Mouse (Mus musculus) heart, embryonic 16.5 days (tissue): Measurements from ENCODE around the gene Serpinf2. TPM values are rescaled to one million over a fixed set of nuclear protein-coding genes. Genes with fewer than 3 reads are reported as not detected.

Source experiments
- ATAC-seq: fragments of 200-750 bp; cut with Nextera tagmentation; replicated peaks from 2 replicates; pipeline ENCODE4 v1.8.0; 2017; ENCODE audit warnings: moderate number of reproducible peaks; ENCODE audit not compliant: insufficient read depth, low FRiP score; ENCODE audit errors: extremely low read depth
- H3K27ac ChIP-seq: fragments of 300-500 bp; sonication (generic); 2 replicates; pipeline ENCODE4 v1.5.1; 2014; ENCODE audit warnings: mild to moderate bottlenecking, low read length, control low read depth, moderate library complexity
- H3K27me3 ChIP-seq: fragments of 300-500 bp; sonication (generic); 2 replicates; pipeline ENCODE4 v1.6.1; 2014; ENCODE audit warnings: low read length, mixed read lengths; ENCODE audit not compliant: control insufficient read depth, insufficient read depth
- H3K36me3 ChIP-seq: fragments of 300-500 bp; sonication (generic); 2 replicates; pipeline ENCODE4 v1.6.1; 2014; ENCODE audit not compliant: control insufficient read depth, insufficient read depth
- H3K4me1 ChIP-seq: fragments of 300-500 bp; sonication (generic); 2 replicates; pipeline ENCODE4 v1.6.1; 2014; ENCODE audit warnings: low read length, mixed read lengths; ENCODE audit not compliant: control insufficient read depth, insufficient read depth
- H3K4me2 ChIP-seq: fragments of 300-500 bp; sonication (generic); 2 replicates; pipeline ENCODE4 v1.6.1; 2014; ENCODE audit warnings: low read depth, mild to moderate bottlenecking, control low read depth, low read length
- H3K4me3 ChIP-seq: fragments of 300-500 bp; sonication (generic); 2 replicates; pipeline ENCODE4 v1.5.1; 2014; ENCODE audit warnings: mild to moderate bottlenecking, control low read depth, low read length
- H3K9ac ChIP-seq: fragments of 300-500 bp; sonication (generic); 2 replicates; pipeline ENCODE4 v1.6.1; 2014; ENCODE audit warnings: low read length, control low read depth
- H3K9me3 ChIP-seq: fragments of 300-500 bp; sonication (generic); replicated peaks from 2 replicates; pipeline ENCODE4 v1.6.1; 2016; ENCODE audit warnings: low read length; ENCODE audit not compliant: control insufficient read depth
- WGBS: fragments of 180-500 bp; shearing (Covaris S2); extraction: QIAGEN DNeasy Blood & Tissue Kit; methylation state at CpG from one replicate; pipeline ENCODE4 v1.1.7; 2014; 5-methylcytosine and 5-hydroxymethylcytosine counted together
- polyA plus RNA-seq: library from polyadenylated mRNA; unstranded; fragments of >200 nt; fragmentation: Nextera tagmentation; extraction: Ambion mirVana; gene quantifications from 2 replicates; pipeline ENCODE4 v1.2.1, GENCODE M21; 2015

Gene Serpinf2
- polyA plus RNA-seq, 1 experiment from 2014 or later, result 0.75 TPM

- H3K9ac ChIP-seq, result peak overlapping the region; percentile 84
- ATAC-seq, result 0 out of 2 replicates have a peak, but pooled peaks have one; percentile 0
- H3K4me2 ChIP-seq, result peak overlapping the region; percentile 99
- no peaks in the 10 kb centered on the region for H3K27me3 ChIP-seq
- H3K27ac ChIP-seq, result peak overlapping the region; percentile 41
- H3K4me1 ChIP-seq, result peaks cover 28% of the 10 kb centered on the region
- H3K4me3 ChIP-seq, result peak overlapping the region; percentile 83
- WGBS, result 71% methylated on average over 10 of the region's 10 CpGs
- H3K9me3 ChIP-seq, result no peaks in the 10 kb centered on the region
- peaks cover 3% of the 10 kb centered on the region; the same call in 1 of the 2 replicates for H3K36me3 ChIP-seq
Measured at GRCm38 (mm10) chr11:75455041-75455736, 15.8 kb upstream of the Serpinf2 start.

DNA sequence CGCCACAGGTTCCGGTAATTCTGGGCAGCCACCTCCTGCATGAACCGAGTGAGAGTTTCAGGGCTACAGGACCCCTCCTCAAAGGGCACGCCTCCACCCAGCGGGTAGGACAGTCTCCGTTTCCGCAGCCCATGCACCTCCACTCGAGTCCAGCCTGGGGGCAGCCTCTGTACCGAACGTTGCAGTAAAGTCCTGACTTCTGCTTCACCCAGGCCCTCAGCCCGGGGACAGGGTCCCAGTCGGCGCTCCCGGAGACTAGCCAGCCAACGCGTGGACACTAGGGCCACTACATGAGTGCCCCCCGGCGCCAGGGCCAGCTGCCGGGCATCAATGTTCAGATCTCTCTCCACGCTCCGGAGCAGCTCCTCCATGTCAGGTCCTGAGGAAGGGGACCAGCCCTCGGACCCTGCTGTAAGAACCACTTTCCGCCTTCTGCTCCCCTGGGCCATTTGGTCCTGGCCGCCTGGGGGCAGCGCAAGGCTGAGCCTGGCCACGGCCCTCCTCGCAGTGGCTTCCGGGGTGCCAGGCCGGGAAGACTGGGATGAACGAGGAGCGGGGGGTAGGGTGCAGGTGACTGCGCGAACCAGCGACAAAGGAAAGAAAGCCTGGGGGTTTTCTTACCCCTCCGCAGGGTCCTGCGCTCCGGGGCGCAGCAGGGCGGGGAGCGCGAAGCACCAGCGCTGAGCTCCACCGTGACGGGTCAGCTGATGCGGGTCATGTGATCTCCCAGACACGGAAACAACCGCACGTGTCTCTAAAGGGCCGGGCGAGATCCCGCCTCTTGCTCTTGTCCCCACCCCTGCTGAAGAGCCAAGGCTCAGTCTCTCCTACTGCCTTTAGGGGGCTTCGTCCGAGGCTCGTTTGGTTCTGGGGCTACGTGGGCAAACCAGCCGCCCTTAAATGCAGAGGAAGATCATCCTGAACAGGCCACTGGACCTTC is 14.9 kb upstream of the Serpinf2 start, which contains the start of gene Wdr81:
TSS of gene Wdr81 (minus strand) at position 727 of the 940 bp plus-strand sequence.
- Histone ChIP-seq H3K9ac (peak within 1 kb of the TSS; percentile 84), H3K27ac (peak within 1 kb of the TSS; percentile 41), H3K4me1 (peaks cover 19% of the 10 kb centered on the region), H3K27me3 (no peaks in the 10 kb centered on the region), H3K4me2 (peak within 1 kb of the TSS; percentile 99), H3K9me3 (no peaks in the 10 kb centered on the region), H3K4me3 (peak within 1 kb of the TSS; percentile 83), H3K36me3 (peaks cover 5% of the 10 kb centered on the region; the same call in 1 of the 2 replicates)
- peak; percentile 91 for ATAC-seq
- WGBS, result 2% methylated on average over 56 of the region's 56 CpGs

DNA sequence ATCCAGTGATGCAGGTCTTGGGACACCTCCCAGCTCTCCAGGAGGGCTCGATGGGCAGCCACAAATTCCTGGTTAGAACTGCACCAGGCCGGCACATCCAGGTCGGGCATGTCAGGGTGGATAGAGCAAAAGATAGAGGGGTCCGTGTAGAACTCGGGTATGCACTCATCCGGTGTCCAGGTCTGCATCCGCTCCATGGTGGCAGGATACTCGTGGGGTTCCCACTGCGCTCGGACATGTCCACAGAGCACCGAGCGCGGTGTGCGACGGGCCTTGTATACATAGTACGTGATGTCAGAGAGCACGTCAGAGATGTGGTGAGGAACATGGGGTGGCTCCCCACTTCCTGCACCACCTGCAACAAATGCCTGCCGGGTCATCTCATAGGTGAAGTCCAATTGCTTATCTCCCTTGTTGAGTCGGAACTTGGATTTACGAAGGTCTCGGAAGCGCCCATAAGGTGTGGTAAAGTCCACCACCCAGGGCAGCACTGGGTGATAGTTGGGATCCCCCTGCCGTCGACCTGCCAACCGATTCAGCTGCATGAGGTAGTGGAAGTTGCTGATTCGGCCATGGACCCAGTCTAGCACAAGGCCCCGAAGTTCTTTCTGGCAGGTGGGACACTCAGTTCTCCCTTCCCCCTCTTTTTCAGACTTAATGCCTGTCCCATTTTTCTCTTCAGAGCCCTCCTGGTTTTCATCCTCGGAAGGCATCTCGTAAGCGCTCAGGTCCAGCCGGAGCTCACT is 13.6 kb upstream of the Serpinf2 start:
- Histone ChIP-seq H3K9ac (no peak overlapping the region), H3K27ac (no peak overlapping the region), H3K4me3 (no peak overlapping the region), H3K4me2 (no peak overlapping the region), H3K36me3 (peaks cover 5% of the 10 kb centered on the region; the same call in 1 of the 2 replicates), H3K9me3 (no peaks in the 10 kb centered on the region), H3K27me3 (no peaks in the 10 kb centered on the region), H3K4me1 (peaks cover 16% of the 10 kb centered on the region)
- WGBS, result 92% methylated on average over 31 of the region's 31 CpGs
- ATAC-seq, result no peak

- Histone ChIP-seq H3K27ac (no peak overlapping the region), H3K27me3 (no peaks in the 10 kb centered on the region), H3K4me2 (no peak overlapping the region), H3K36me3 (peaks cover 10% of the 10 kb centered on the region), H3K9ac (no peak overlapping the region), H3K4me1 (peaks cover 16% of the 10 kb centered on the region), H3K4me3 (no peak overlapping the region), H3K9me3 (no peaks in the 10 kb centered on the region)
- ATAC-seq, result no peak
- WGBS, result 90% methylated on average over 8 of the region's 8 CpGs
Measured at GRCm38 (mm10) chr11:75452081-75452480, 12.7 kb upstream of the Serpinf2 start.

- ATAC-seq, result no peak
- Histone ChIP-seq H3K4me3 (no peak overlapping the region), H3K36me3 (peaks cover 10% of the 10 kb centered on the region), H3K9ac (no peak overlapping the region), H3K4me1 (peaks cover 16% of the 10 kb centered on the region), H3K9me3 (no peaks in the 10 kb centered on the region), H3K4me2 (no peak overlapping the region), H3K27me3 (no peaks in the 10 kb centered on the region), H3K27ac (no peak overlapping the region)
- 79% methylated on average over 15 of the region's 15 CpGs for whole genome bisulfite sequencing
Measured at GRCm38 (mm10) chr11:75450936-75451335, 11.5 kb upstream of the Serpinf2 start.

- Histone ChIP-seq H3K36me3 (peaks cover 10% of the 10 kb centered on the region), H3K4me3 (no peak overlapping the region), H3K4me1 (peaks cover 16% of the 10 kb centered on the region), H3K9me3 (no peaks in the 10 kb centered on the region), H3K27ac (no peak overlapping the region), H3K9ac (no peak overlapping the region), H3K4me2 (no peak overlapping the region), H3K27me3 (no peaks in the 10 kb centered on the region)
- ATAC-seq, result no peak
- WGBS, result 75% methylated on average over 8 of the region's 8 CpGs
Measured at GRCm38 (mm10) chr11:75450304-75450908, 11.0 kb upstream of the Serpinf2 start.

DNA sequence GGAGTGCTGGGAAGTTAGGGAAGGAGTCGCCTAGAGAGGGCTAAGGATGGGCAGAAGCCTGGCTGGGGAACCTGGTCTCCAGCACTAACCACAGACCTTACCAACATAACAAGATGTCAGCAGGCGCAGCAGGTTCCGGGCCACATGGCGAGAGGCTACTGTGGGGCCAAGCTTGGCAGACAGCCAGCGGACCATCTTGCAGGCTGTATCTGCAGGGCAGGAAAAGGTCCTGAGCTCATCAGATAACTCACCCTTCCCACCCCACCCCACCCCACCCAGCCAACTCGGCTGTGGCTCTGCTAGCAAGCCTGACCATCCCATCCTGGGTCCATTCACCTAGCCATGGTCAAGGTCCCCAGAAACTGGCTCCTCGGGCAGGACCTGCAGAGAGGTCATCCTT is 10.3 kb upstream of the Serpinf2 start:
- Histone ChIP-seq H3K9ac (peak overlapping the region; percentile 18; the same call in 1 of the 2 replicates), H3K9me3 (no peaks in the 10 kb centered on the region), H3K36me3 (peaks cover 10% of the 10 kb centered on the region), H3K4me1 (peaks cover 9% of the 10 kb centered on the region), H3K4me3 (no peak overlapping the region), H3K4me2 (no peak overlapping the region), H3K27me3 (no peaks in the 10 kb centered on the region), H3K27ac (no peak overlapping the region)
- ATAC-seq, result no peak
- WGBS, result 62% methylated on average over 7 of the region's 7 CpGs

DNA sequence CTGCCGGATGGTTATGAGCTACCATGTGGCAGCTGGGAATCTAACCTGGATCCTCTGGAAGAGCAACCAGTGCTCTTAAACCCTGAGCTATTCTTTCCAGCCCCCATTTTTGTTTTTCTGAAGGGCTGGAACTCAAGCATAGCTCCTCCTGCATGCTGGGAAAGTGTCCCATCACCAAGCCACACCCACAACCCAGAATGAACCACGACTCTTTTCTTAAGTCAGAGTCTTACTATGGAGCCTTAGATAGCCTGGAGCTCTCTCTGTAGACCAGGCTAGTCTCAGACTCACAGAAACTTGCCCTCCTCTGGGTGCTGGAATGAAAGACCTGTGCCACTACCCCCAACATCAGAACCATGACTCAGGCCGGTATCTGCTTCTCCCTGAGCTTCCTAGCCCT is 9.2 kb upstream of the Serpinf2 start:
- Histone ChIP-seq H3K4me1 (peaks cover 3% of the 10 kb centered on the region), H3K27me3 (no peaks in the 10 kb centered on the region), H3K9me3 (no peaks in the 10 kb centered on the region), H3K4me2 (no peak overlapping the region), H3K36me3 (peaks cover 13% of the 10 kb centered on the region), H3K4me3 (no peak overlapping the region), H3K9ac (no peak overlapping the region), H3K27ac (no peak overlapping the region)
- 77% methylated on average over 3 of the region's 3 CpGs for WGBS
- no peak for ATAC-seq
